Mouse (Mus musculus): ENCODE measurements around the gene Abcb8. TPM values are rescaled to one million over a fixed set of nuclear protein-coding genes. Genes with fewer than 3 reads are reported as not detected.
A peak's percentile ranks its signal among the peaks of the same experiment; 100 is the strongest.

The Abcb8 gene
- polyA plus RNA-seq, 1 experiment from 2014 or later: 49.4 TPM

DNA sequence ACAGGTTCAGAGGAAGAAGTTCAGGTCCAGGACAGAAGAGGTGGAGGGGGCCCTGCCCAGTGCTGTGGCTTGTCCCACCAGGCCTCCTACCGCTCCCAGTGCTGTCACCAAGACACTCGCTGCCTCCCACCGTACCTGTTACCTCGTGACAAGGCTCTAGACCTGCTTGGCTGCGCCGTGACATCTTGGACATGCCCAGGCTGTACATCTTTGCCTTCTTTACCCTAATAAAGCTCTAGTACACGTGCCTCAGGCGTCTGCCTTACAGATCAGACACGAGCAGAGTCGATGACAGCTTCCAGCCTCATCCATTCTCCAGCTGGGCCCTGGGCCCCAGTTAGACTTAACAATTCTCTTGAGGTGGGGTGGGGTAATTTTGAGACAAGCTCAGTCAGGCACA, 24.1 kb downstream of the Abcb8 start:
- WGBS: 92% methylated on average over 10 of the region's 10 CpGs
- Histone ChIP-seq H3K4me3 (replicated peaks) (no peak overlapping the region), H3K27me3 (replicated peaks) (no peaks in the 10 kb centered on the region), H3K4me2 (no peak overlapping the region), H3K36me3 (peaks cover 31% of the 10 kb centered on the region), H3K9ac (replicated peaks) (no peak overlapping the region), H3K4me1 (peaks cover 28% of the 10 kb centered on the region), H3K9me3 (replicated peaks) (no peaks in the 10 kb centered on the region), H3K27ac (replicated peaks) (no peak overlapping the region)
- no peak for ATAC-seq (ENCODE audit: low FRiP score)

DNA sequence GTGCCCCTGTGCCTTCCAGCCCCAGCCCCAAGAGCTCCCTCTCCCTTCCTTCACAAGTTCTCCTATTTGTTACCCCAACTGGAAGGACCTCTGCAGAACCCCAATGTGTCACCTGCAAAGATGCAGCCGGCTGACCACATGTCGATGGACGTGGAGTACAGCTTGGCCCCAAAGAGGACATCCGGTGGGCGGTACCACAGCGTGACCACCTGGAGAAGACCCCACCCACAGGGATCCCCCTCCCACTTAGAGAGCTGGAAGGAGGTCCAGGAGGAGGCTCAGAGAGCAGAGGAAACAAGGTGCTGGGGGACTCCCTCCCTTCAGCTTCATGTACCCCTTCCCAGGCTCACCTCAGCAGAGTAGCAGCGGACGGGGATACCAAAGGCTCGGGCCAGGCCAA, 26.9 kb downstream of the Abcb8 start:
- no peak for ATAC-seq (ENCODE audit: low FRiP score)
- no peaks in the 10 kb centered on the region for H3K27me3 ChIP-seq (replicated peaks)
- no peak overlapping the region for H3K4me3 ChIP-seq (replicated peaks)
- H3K27ac ChIP-seq (replicated peaks): no peak overlapping the region
- no peak overlapping the region for H3K4me2 ChIP-seq
- no peaks in the 10 kb centered on the region for H3K9me3 ChIP-seq (replicated peaks)
- WGBS: 90% methylated on average over 9 of the region's 9 CpGs
- H3K4me1 ChIP-seq: peaks cover 48% of the 10 kb centered on the region
- H3K36me3 ChIP-seq: peaks cover 31% of the 10 kb centered on the region
- H3K9ac ChIP-seq (replicated peaks): no peak overlapping the region

DNA sequence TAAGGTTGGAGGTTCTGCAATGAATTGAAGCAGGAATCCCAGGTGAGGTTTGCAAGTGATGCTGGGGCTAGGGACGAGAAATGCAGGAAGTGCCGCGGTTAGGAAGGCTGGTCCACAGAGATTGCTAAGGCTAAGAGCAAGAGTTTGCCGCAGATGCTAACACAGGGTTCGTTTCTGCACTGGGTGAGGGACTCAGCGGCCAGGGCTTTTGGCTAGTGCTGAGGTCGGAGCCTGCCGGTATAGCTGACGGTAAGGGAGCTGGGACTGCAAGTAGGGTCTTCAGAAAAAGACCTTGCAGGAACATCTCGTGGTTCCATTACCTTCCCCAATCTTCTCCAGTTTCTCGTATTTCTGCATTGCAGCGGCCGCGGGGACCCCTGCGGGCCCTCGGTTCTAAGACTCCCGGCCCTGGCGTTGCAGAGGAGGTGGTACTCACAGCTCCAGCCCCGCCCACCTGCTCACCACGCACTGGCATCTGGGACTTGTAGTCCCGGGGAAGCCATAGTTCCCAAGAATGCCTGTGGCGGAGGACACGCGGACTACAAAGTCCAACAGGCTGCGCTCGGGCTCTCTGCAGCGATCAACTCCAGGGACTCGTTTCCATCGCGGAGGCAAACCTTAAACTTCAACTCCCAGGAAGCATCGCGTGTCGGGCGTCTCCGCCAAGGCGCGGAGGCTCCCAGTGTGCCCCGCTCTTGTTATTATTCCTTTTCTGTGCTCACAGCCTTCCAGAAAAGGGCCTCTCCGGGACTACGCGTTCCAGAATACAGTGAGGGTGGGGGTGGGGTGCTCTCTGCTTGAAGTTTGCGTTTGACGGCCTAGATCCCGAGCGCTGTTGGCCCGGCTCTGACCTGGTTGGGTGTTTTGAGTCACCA, 29.9 kb downstream of the Abcb8 start, which contains the start of the genes Cdk5 and Slc4a2:
Cdk5 (minus strand) TSS at position 402 of the 875 bp plus-strand sequence.
Slc4a2 (plus strand) TSS at position 709 of the 875 bp plus-strand sequence.
- Histone ChIP-seq H3K4me3 (replicated peaks) (peak within 1 kb of the TSS; percentile 60), H3K4me1 (peaks cover 65% of the 10 kb centered on the region), H3K9me3 (replicated peaks) (no peaks in the 10 kb centered on the region), H3K27ac (replicated peaks) (peak within 1 kb of the TSS; percentile 94), H3K4me2 (peak within 1 kb of the TSS; percentile 91), H3K36me3 (peaks cover 26% of the 10 kb centered on the region), H3K9ac (replicated peaks) (peak within 1 kb of the TSS; percentile 81), H3K27me3 (replicated peaks) (peaks cover 10% of the 10 kb centered on the region)
- peak; percentile 93 for ATAC-seq (ENCODE audit: low FRiP score)
- WGBS: under 1% methylated on average over 46 of the region's 46 CpGs

DNA sequence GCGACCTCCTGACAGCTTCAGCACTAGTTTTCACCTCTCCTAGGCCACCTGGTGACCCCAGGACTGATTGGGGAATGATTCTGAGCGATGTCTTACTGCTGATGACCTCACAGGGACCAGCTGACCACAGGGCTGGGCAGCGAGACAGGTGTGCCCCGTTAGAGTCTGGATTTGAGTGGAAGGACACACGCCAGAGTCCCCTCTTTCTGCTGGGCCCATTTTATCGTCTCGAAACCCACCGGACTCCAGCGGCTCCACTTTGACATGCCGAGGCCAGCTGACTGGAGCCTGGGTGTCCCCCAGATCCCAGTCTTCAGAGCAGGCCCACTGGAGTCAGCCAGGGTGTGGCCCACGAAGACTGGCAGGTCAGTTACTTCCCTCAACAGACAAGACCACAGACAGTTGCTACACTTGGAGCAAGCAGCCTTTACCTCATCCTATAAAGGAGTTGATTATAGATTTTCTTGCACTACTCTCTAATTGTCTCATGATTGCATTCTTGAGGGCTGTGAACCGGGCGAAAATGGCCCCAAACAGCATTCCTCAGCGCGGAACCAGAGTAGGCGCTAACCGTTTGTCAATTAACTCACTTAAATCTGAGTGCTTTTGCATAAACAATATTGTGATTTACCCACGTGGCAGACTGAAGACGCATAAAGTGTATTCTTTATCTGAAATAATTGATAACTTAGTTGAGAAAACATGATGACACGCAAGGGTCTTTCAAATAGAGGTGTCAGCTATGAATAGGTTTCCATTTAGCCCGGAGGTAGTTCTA, 30.7 kb downstream of the Abcb8 start:
- no peaks in the 10 kb centered on the region for H3K9me3 ChIP-seq (replicated peaks)
- H3K27ac ChIP-seq (replicated peaks): peak overlapping the region; percentile 94
- H3K27me3 ChIP-seq (replicated peaks): peaks cover 10% of the 10 kb centered on the region
- peak overlapping the region; percentile 59 for H3K9ac ChIP-seq (replicated peaks)
- peaks cover 61% of the 10 kb centered on the region for H3K4me1 ChIP-seq
- peak; percentile 3; the same call in 1 of the 2 replicates for ATAC-seq (ENCODE audit: low FRiP score)
- peak overlapping the region; percentile 91 for H3K4me2 ChIP-seq
- peak overlapping the region; percentile 60 for H3K4me3 ChIP-seq (replicated peaks)
- WGBS: 14% methylated on average over 21 of the region's 21 CpGs
- peaks cover 18% of the 10 kb centered on the region for H3K36me3 ChIP-seq

DNA sequence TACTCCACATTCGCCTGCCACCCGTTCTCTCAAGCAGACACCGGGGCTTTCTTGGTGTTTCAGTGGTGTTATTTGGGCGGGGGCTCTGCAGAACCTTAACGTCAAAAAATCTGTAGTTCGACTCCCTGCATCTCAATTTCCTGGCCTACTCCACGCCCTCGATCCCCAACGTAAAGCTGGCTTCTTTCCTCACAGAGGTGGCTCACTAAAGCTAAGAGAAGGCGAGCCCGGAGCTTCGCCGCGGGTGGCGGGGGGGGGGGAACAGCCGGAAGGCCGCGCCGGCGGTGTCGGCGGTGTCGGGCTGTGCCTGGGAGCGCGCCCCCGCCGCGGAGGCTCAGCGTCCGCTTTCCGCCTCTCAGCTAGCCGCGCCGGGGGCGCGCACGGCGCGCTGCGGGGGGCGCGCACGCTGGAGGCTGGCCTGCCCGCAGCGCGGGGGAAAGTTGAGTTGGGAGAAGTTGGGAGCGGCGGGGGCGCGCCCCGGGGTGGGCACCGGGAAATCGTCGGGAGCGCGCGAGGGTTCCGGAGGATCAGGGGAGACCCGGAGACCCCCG, 31.5 kb downstream of the Abcb8 start:
- Histone ChIP-seq H3K4me3 (replicated peaks) (peak overlapping the region; percentile 60), H3K9me3 (replicated peaks) (no peaks in the 10 kb centered on the region), H3K4me2 (peak overlapping the region; percentile 91), H3K9ac (replicated peaks) (peak overlapping the region; percentile 49), H3K36me3 (peaks cover 10% of the 10 kb centered on the region), H3K27ac (replicated peaks) (peak overlapping the region; percentile 94), H3K4me1 (peaks cover 60% of the 10 kb centered on the region), H3K27me3 (replicated peaks) (peaks cover 10% of the 10 kb centered on the region)
- WGBS: under 1% methylated on average over 58 of the region's 60 CpGs
- ATAC-seq (ENCODE audit: low FRiP score): peak; percentile 19; the same call in 1 of the 2 replicates

DNA sequence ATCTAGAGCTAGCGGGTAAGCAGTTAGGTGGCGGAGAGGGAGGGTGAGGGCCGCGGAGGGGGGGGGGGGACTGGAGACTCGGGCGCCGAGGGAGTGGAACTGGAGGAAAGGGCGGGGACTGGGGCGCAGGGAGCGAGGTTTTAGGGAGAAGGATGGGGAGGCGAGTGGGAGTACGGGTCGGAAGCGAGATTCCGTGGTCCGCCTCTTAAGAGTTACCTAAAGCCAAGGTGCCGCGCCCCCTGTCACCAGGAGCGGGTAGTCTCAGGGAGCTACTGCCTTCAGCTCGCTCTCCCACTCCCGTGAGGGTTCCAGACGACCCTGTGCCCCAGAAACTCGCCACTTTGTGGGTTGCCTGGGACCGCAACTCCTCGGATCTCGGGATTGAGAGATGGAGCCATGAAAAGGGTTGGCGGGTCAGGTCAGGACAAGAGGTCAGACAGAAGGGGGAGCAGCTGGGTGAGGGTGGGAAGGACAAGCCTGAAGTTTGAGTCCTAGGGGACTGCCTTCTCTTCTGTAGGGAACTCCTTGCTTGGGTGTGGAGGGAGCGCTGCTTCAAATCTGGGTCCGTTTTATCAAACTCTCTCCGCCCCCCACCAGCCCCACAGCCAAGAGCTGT, 32.1 kb downstream of the Abcb8 start:
- WGBS: 0% methylated on average over 27 of the region's 30 CpGs
- H3K36me3 ChIP-seq: peaks cover 12% of the 10 kb centered on the region
- ATAC-seq (ENCODE audit: low FRiP score): no peak
- peaks cover 60% of the 10 kb centered on the region for H3K4me1 ChIP-seq
- H3K9ac ChIP-seq (replicated peaks): peak overlapping the region; percentile 49
- peak overlapping the region; percentile 91 for H3K4me2 ChIP-seq
- peak overlapping the region; percentile 60 for H3K4me3 ChIP-seq (replicated peaks)
- H3K27ac ChIP-seq (replicated peaks): peak overlapping the region; percentile 94
- H3K9me3 ChIP-seq (replicated peaks): no peaks in the 10 kb centered on the region
- peaks cover 10% of the 10 kb centered on the region for H3K27me3 ChIP-seq (replicated peaks)

DNA sequence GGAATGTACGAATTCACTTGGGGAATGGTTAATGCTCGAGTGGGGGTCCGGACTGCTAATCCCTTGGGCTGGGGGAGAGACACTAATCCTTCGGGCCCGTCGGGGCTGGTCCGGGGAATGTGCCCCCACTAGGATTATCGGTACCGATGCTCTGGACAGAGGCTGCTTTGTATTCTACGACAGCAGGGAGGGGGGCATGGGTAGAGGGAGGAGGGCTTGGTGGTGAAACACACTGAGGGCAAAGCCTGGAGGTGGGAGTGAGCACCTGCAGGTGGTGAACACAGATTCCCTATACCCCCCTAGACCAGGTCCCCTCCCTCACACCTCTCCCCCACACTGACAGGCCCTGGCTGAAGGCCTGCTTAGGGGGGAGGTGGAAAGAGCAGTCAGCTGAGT, 32.6 kb downstream of the Abcb8 start:
- Histone ChIP-seq H3K36me3 (peaks cover 13% of the 10 kb centered on the region), H3K27ac (replicated peaks) (no peak overlapping the region), H3K27me3 (replicated peaks) (peaks cover 10% of the 10 kb centered on the region), H3K9me3 (replicated peaks) (no peaks in the 10 kb centered on the region), H3K4me2 (peak overlapping the region; percentile 91), H3K4me1 (peaks cover 60% of the 10 kb centered on the region), H3K9ac (replicated peaks) (peak overlapping the region; percentile 49), H3K4me3 (replicated peaks) (peak overlapping the region; percentile 60)
- no peak for ATAC-seq (ENCODE audit: low FRiP score)
- WGBS: 1% methylated on average over 10 of the region's 10 CpGs

DNA sequence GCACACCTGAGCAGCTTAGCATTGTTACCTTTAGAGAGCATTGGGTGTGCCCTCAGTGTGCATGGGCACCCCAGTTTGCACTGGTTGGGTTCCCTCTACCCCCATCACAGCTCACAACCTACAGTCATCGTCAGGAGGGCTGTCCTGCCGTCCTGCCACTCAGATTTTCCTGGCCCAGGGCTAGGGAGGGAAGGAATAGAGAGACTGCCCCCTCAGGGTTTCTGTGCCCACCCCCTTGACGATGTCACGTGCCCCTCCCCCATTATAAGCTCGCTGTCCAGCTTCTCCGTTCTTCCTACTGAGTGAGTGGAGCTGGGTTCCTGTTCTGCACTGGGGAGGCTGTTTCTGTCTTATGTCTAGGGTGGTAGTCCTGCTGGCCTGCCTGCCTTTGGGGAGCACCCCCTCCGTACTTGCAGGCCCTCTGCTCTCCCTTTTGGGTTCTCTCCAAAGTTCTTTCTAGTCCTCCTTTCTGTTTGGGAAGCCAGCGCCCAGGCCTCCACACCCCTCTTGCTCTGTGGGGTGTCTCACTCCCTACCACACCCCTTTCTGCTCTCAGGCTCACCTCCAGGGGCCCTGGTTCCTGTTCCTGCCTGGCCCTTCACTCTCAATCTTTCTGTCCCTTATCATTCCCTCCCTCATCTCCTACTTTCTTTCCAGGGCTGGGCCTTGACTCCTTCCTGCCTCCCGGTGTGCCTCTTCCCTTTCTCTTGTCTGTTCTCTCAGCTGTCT, 33.3 kb downstream of the Abcb8 start:
- Histone ChIP-seq H3K4me2 (peak overlapping the region; percentile 91), H3K27me3 (replicated peaks) (peaks cover 10% of the 10 kb centered on the region), H3K4me1 (peaks cover 57% of the 10 kb centered on the region), H3K27ac (replicated peaks) (no peak overlapping the region), H3K9me3 (replicated peaks) (no peaks in the 10 kb centered on the region), H3K36me3 (peaks cover 13% of the 10 kb centered on the region), H3K9ac (replicated peaks) (0 out of 2 replicates have a peak overlapping the region, but pooled peaks have one; percentile 49), H3K4me3 (replicated peaks) (peak overlapping the region; percentile 60)
- ATAC-seq (ENCODE audit: low FRiP score): no peak
- WGBS: 11% methylated on average over 9 of the region's 9 CpGs

DNA sequence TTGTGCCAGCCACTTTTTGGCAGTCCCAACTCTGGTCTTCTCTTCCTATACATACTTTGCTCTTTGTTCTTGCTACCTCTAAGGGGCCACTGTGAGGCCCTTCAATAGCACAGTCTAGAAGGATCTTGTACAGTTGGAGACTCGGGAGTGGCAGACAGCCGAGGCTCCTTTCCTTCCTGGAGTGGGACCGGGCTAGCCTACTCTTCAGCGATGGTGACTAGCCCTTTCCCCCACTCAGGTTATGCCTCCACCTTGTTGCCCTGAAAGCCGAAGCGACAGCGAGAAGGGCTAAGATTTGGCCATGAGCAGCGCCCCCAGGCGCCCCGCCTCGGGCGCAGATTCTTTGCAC, 33.8 kb downstream of the Abcb8 start:
- Histone ChIP-seq H3K4me2 (peak overlapping the region; percentile 91), H3K27ac (replicated peaks) (no peak overlapping the region), H3K9me3 (replicated peaks) (no peaks in the 10 kb centered on the region), H3K27me3 (replicated peaks) (peaks cover 10% of the 10 kb centered on the region), H3K36me3 (peaks cover 18% of the 10 kb centered on the region), H3K9ac (replicated peaks) (no peak overlapping the region), H3K4me3 (replicated peaks) (no peak overlapping the region), H3K4me1 (peaks cover 53% of the 10 kb centered on the region)
- no peak for ATAC-seq (ENCODE audit: low FRiP score)
- WGBS: 21% methylated on average over 12 of the region's 12 CpGs

DNA sequence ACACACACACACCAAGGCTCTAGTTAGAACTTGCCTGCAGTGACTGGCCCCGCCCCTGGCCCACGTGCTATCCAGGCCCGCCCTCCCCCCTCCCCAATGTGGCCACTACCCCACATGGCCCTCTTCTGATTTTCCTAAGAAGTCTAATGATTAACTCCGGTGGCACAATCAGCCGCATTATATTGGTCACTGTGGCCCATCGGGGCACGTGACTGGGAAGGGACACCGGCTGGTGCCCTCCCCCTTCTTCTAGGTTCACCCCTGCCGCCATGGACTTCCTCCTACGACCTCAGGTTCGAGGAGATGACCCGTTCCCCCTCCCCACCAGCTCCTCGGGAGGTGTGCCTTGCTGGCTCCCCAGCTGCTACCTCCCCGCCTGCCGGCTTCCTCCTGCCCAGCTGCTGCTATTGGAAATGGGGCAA, 34.5 kb downstream of the Abcb8 start:
- peak overlapping the region; percentile 91 for H3K4me2 ChIP-seq
- no peak overlapping the region for H3K4me3 ChIP-seq (replicated peaks)
- H3K27me3 ChIP-seq (replicated peaks): peaks cover 10% of the 10 kb centered on the region
- H3K36me3 ChIP-seq: peaks cover 25% of the 10 kb centered on the region
- 11% methylated on average over 14 of the region's 15 CpGs for WGBS
- no peak for ATAC-seq (ENCODE audit: low FRiP score)
- no peak overlapping the region for H3K27ac ChIP-seq (replicated peaks)
- H3K4me1 ChIP-seq: peaks cover 45% of the 10 kb centered on the region
- 0 out of 2 replicates have a peak overlapping the region, but pooled peaks have one; percentile 10 for H3K9ac ChIP-seq (replicated peaks)
- H3K9me3 ChIP-seq (replicated peaks): no peaks in the 10 kb centered on the region
